Mouse (Mus musculus) splenic B cell, adult 2 months (primary cell): Measurements from ENCODE around the gene Unc13c.
A peak's percentile ranks its signal among the peaks of the same experiment; 100 is the strongest.

ENCODE experiments used
- DNase-seq: peaks from one replicate; pipeline ENCODE4 v3.0.0-alpha.2; 2011; ENCODE audit warnings: low read depth, low spot score
- H3K27me3 ChIP-seq: 2 replicates; pipeline ENCODE4 v1.6.1; 2012; ENCODE audit warnings: mild to moderate bottlenecking, low read length, moderate library complexity, mixed read lengths; ENCODE audit not compliant: control insufficient read depth, poor library complexity, insufficient read depth, severe bottlenecking
- H3K36me3 ChIP-seq: 2 replicates; pipeline ENCODE4 v1.6.1; 2012; ENCODE audit warnings: mild to moderate bottlenecking, low read length, moderate library complexity, mixed read lengths; ENCODE audit not compliant: control insufficient read depth, poor library complexity, insufficient read depth, severe bottlenecking

Gene Unc13c

GRCm38 (mm10) chr9:73625171-73625570 is 343.6 kb downstream of the Unc13c start:
- H3K27me3 ChIP-seq, result no peaks in the 10 kb centered on the region
- no peak for DNase-seq
- H3K36me3 ChIP-seq, result no peaks in the 10 kb centered on the region

GRCm38 (mm10) chr9:73612896-73613295 is 355.9 kb downstream of the Unc13c start:
- no peaks in the 10 kb centered on the region for H3K27me3 ChIP-seq
- no peak for DNase-seq
- no peaks in the 10 kb centered on the region for H3K36me3 ChIP-seq

DNA sequence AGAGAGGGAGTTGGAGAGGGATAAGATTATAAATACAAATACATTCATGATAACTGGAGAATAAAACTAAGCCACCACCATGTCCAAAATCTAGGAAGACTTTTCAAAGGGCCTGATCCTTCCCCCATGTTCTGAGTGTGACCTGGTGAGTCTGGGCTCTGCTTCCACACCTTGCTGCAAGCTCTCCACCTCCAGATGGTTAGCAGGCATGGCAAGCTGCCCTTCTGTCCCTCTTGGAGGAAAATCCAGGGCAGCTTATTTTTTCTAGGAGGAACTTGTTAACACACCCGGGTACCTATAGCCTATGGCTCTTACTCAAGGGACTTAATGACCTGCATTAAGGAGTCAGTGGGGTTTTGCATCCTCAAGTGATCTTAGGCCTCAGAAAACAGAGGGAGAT is 364.8 kb downstream of the Unc13c start:
- no peaks in the 10 kb centered on the region for H3K27me3 ChIP-seq
- no peak for DNase-seq
- no peaks in the 10 kb centered on the region for H3K36me3 ChIP-seq

DNA sequence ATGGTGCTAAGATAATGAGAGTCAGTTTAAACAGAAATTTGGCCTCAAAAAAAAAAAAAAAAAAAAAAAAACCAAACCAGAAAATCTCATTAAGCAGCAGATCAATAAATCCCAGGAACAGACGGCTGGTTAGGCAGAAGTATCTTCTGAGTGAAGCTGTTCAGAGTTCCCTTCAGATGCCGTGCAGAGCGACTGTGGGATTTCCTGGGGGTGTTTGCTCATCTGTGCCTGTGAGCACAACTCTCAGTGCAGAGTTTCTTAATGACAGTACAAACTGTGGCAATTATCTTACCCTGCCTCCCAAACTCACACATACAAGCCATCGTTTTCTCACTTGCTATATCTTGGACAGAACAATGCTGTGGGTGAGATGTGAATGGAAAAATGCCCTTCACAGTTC is 403.2 kb downstream of the Unc13c start:
- Histone ChIP-seq H3K27me3 (no peaks in the 10 kb centered on the region), H3K36me3 (no peaks in the 10 kb centered on the region)
- no peak for DNase-seq

GRCm38 (mm10) chr9:73560037-73560436 is 408.7 kb downstream of the Unc13c start:
- no peaks in the 10 kb centered on the region for H3K27me3 ChIP-seq
- no peak for DNase-seq
- no peaks in the 10 kb centered on the region for H3K36me3 ChIP-seq

- DNase-seq, result peak; percentile 9
- H3K27me3 ChIP-seq, result no peaks in the 10 kb centered on the region
- H3K36me3 ChIP-seq, result no peaks in the 10 kb centered on the region
Observed at GRCm38 (mm10) chr9:73557805-73558204, 411.0 kb downstream of the Unc13c start.

GRCm38 (mm10) chr9:73555354-73555753 is 413.4 kb downstream of the Unc13c start:
- Histone ChIP-seq H3K27me3 (no peaks in the 10 kb centered on the region), H3K36me3 (no peaks in the 10 kb centered on the region)
- no peak for DNase-seq

DNA sequence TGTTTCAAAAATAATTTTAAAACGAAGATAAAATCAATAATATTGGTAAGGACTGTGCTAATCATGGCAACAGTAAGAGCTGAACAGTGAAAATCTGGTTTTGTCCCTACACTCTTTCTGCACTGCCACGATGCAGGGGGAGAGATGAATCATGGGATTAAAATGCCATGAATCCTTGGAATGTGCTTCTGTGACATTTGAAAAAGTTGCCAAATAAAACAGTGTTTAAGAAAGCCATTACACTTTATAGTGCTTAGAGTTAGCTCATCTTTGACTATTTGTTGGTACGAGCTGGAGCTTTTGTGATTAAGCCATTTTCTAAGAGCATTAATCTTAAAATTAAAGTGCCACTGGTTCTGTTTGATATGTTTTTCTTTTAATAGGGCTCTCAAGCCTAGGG is 496.2 kb downstream of the Unc13c start:
- no peak for DNase-seq
- Histone ChIP-seq H3K36me3 (no peaks in the 10 kb centered on the region), H3K27me3 (no peaks in the 10 kb centered on the region)

DNA sequence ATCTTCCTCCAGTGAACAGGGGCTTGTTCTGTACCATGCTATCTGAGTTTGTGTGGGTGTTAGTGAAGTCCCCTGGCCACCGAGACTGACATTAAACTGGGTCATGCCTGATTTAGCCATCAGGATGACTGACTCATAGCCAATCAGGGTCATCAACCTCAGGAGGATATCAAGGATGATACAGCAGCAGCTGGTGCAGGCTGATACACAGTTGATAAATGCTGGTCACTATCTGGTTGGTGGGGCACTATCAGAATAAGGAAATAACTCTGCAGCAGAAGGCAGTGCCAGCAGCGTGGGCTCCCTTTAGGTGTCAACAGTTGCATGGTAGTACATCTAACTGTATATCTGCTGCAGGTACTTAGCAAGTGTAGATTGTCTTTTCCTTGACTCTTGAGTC is 506.7 kb downstream of the Unc13c start:
- no peaks in the 10 kb centered on the region for H3K27me3 ChIP-seq
- H3K36me3 ChIP-seq, result no peaks in the 10 kb centered on the region

DNA sequence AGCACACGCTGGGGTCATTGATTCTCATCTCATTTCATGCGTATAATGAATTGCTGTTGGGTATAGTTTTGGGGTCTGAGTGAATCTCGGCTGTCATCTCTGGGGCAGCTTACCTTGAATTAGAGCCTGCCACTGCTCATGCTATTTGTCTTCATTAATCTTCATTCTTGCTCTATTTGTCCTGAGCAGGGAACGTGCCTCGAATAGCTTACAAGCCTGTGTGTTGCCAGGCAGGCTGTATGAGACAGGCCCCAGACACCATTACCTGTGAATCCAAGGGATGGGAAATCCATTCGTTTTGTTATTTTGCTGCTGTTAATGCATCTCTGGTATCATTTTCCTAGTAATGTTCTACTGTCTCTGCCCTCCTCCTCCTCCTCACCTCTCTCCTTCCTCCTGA is 518.8 kb downstream of the Unc13c start:
- H3K27me3 ChIP-seq, result no peaks in the 10 kb centered on the region
- no peak for DNase-seq
- no peaks in the 10 kb centered on the region for H3K36me3 ChIP-seq

More for the DNA sequence above, 506.7 kb downstream of the Unc13c start:
- no peak for DNase-seq

DNA sequence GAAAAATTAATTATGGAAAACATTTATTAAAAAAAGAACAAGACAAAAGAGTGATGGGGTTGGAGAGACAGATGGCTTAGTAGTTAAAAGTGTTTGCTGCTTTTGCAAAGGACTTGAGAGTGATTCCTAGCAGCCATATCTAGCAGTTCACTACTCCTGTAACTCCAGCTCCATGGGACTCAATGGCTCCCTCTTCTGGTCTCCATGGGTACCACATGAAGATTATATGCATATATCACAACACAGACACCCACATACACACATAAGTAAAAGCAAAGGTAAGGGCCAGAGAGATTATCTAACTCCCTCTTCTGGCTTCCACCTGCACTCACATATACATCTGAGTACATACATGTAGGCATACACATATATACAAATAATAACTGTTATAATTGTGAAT is 519.5 kb downstream of the Unc13c start:
- no peak for DNase-seq
- no peaks in the 10 kb centered on the region for H3K36me3 ChIP-seq

GRCm38 (mm10) chr9:73431925-73432324 is 536.8 kb downstream of the Unc13c start:
- H3K27me3 ChIP-seq, result no peaks in the 10 kb centered on the region
- DNase-seq, result no peak
- H3K36me3 ChIP-seq, result no peaks in the 10 kb centered on the region

More for the DNA sequence above, 519.5 kb downstream of the Unc13c start:
- no peaks in the 10 kb centered on the region for H3K27me3 ChIP-seq
